Mouse (Mus musculus) C2C12 (cell line): Measurements from ENCODE around the gene Thumpd2.

Source experiments
- CEBPB ChIP-seq: IDR thresholded peaks from one replicate; pipeline ENCODE4 v1.6.1; 2011; ENCODE audit warnings: low read depth, mild to moderate bottlenecking, control low read depth, moderate library complexity
- CTCF ChIP-seq: IDR thresholded peaks from one replicate; pipeline ENCODE4 v1.5.1; 2011; ENCODE audit not compliant: control insufficient read depth, insufficient read depth, insufficient read length
- MAX ChIP-seq: IDR thresholded peaks from one replicate; pipeline ENCODE4 v1.6.1; 2011; ENCODE audit warnings: mild to moderate bottlenecking, control low read depth
- MYOD1 ChIP-seq: IDR thresholded peaks from one replicate; pipeline ENCODE4 v1.6.1; 2011; ENCODE audit warnings: low read depth; ENCODE audit not compliant: control insufficient read depth, insufficient read length
- MYOG ChIP-seq: IDR thresholded peaks from one replicate; pipeline ENCODE4 v1.6.1; 2011; ENCODE audit not compliant: control insufficient read depth, insufficient read length; ENCODE audit errors: extremely low read depth
- USF1 ChIP-seq: IDR thresholded peaks from one replicate; pipeline ENCODE4 v1.6.1; 2011; ENCODE audit warnings: low read depth, mild to moderate bottlenecking, control low read depth, moderate library complexity

DNA sequence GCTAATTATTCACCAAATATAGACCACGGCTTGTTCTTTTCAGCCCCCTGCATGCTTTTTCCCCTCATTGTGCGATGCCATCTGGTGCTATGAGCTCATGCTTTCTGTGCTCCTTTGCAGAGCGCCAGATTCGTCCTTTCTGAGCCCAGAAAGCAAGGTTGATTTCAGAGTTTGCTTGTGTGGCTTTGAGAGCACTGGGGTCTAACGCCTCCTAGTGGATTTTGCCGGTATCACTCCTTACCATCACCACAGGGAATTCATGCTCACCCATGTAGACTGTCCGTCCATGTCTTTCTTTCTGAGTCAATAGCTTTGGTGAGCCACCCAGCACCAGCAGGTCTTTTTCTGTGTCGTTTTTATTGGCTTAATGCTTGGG lies 82.5 kb downstream of the Thumpd2 start:
- TF ChIP-seq CTCF (no peak), MYOD1 (no peak), MAX (no peak), USF1 (no peak), CEBPB (no peak), MYOG (no peak)
